Mouse (Mus musculus) lung, adult 2 months (tissue): ENCODE measurements at regions not wholly inside any gene's neighbourhood (a gene's known extent, or its start where the extent isn't known, plus 50 kb on each side); places are given as distances from the start of the nearest gene placed in this dataset.

Experiments used
- CTCF ChIP-seq: fragments of 200-500 bp; IDR thresholded peaks from 2 replicates; pipeline ENCODE4 v1.5.1; 2011; ENCODE audit warnings: mild to moderate bottlenecking, low read length, control low read depth; ENCODE audit not compliant: insufficient read depth
- POLR2A ChIP-seq: fragments of 200-500 bp; IDR thresholded peaks from 2 replicates; pipeline ENCODE4 v1.6.1; 2011; ENCODE audit warnings: low read depth, mild to moderate bottlenecking, control low read depth, low read length, borderline replicate concordance; ENCODE audit errors: extremely low read depth

DNA sequence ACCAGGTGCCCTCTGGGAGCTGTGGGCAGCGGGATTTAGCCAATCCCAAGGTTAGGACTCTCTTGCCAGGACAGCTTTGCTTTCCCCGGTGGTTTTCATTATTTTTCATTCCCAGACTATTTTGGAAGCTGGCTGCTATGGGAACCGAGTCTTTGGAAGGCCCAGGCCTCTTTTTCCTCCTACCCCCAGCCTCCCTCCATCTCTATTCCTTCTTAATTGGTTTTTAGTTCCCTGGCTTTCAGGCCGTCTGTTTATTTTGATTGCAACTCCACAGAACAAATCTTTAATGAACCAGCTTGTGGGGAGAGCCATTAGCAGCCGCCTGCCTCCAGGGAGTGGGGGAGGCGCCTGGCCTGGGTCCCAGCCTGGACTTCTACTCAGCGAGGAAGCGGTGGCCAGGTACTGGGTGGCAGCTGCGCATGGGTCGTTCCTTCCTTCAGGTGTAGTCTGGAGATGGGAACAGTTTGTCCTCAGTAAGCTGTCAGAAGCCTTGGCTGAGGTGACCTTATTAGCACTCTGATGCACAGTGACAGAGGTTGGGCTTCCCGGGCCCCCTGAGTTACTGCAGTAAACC lies 91.0 kb upstream of the Haao start:
- TF ChIP-seq CTCF: no peak
- TF ChIP-seq POLR2A: no peak
